Mouse (Mus musculus) hematopoietic stem cell, adult 5-6 weeks (primary cell): ENCODE measurements around the gene Wipf3. TPM values are rescaled to one million over a fixed set of nuclear protein-coding genes. Genes with fewer than 3 reads are reported as not detected.

ENCODE experiments used
- ATAC-seq, 2 experiments: fragments of 125-278 bp in 1 of 2; replicated peaks in 1 of 2; 2 replicates each; pipeline ENCODE4 v1.8.0; 2016 to 2017; ENCODE audit warnings: inconsistent platforms in 2 of 2, mild to moderate bottlenecking in 2 of 2, moderate number of reproducible peaks in 2 of 2, low read depth in 1 of 2, moderate TSS enrichment in 1 of 2; ENCODE audit not compliant: low FRiP score in 2 of 2, poor library complexity in 2 of 2, severe bottlenecking in 2 of 2, insufficient read depth in 1 of 2, low TSS enrichment in 1 of 2
- total RNA-seq: library from RNA; stranded (forward); fragments of 172-1452, 232-1000 nt; gene quantifications from 2 replicates; pipeline ENCODE4 v1.2.3, GENCODE M21; 2017

The Wipf3 gene
- total RNA-seq, 1 experiment from 2014 or later, result not detected

GRCm38 (mm10) chr6:54462766-54463165 lies 33.4 kb downstream of the Wipf3 start:
- ATAC-seq, result no peak

- no peak for ATAC-seq
Measured at GRCm38 (mm10) chr6:54463701-54464458, 34.5 kb downstream of the Wipf3 start.

GRCm38 (mm10) chr6:54464926-54465325 lies 35.5 kb downstream of the Wipf3 start:
- ATAC-seq, result no peak

GRCm38 (mm10) chr6:54467371-54467770 lies 38.0 kb downstream of the Wipf3 start:
- no peak for ATAC-seq

DNA sequence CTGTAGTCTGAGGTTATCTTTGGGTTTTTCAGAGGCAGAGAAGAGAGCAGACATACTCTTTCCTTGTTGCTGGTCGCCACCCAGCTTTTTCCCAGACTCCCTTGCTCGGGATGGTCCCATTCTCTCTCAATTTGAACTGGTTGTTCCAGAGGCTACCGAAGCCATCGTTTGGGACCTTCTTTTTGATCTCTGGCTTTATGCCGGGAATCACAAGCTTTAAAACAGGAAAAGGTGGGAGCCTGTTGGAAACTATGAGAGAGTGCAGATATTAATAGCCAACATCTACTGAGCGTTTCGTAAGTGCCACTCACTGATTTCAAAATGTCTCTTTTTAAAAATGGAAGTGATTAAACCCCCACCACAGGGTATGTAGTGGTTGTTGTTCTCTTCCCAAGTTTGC lies 42.5 kb downstream of the Wipf3 start:
- no peak for ATAC-seq

- ATAC-seq, result no peak
Measured at GRCm38 (mm10) chr6:54472846-54473715, 43.7 kb downstream of the Wipf3 start.

DNA sequence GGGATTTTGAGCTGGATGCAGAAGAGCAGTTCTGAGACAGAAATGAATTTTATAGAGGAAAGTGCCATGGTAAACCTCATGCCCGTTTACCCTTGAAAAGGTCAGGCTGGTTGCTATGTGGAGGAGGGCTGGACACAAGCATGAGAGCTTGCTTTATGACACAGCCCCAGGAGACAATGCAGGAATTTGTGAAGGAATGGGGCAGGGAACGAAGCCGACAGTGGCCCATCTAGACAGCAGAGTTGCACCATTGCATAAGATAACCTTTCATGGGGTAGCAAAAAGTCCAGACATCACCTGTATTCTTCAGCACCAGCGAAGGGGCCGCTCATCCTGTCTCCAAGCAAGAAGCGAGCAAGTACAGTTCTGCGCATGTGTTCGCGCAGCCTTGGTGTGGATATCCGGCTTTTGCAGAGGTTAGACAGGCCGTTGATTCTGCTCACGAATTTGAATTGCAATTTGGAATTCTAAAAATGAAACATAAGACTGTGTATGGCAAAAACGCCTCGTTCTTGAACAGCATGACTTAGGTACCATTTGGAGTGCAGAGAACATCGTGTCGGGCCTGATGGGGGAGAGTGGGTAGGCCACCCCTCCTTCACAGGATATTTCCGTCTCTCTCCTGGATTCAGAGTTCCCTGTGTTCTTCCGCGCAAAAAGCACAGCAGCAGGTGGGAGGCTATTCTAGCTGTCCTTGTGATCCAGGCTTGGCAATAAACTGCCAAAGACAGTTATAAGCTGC lies 46.7 kb downstream of the Wipf3 start:
- ATAC-seq, result no peak

GRCm38 (mm10) chr6:54478646-54479324 lies 49.4 kb downstream of the Wipf3 start:
- no peak for ATAC-seq

GRCm38 (mm10) chr6:54481390-54482112 lies 52.1 kb downstream of the Wipf3 start:
- ATAC-seq, result no peak

GRCm38 (mm10) chr6:54485000-54485399 lies 55.6 kb downstream of the Wipf3 start:
- ATAC-seq, result no peak

DNA sequence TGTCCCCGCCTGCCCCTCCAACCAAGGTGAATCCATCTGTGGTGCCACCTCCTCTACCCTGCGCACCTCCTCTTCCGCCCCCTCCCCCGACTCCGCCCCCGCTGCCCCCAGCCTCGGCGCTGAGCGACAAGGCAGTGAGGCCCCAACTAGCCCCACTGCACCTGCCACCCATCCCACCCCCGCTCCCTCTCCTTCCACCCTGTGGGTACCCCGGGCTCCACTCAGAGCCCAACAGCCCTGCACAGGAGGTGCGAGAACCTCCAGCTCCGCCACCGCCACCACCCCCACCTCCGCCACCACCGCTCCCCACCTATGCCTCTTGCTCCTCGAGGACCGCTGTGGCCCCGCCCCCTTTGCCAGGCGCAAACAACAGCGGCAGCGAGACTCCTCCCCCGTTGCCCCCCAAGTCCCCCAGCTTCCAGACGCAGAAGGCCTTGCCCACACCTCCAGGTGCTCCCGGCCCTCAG lies 56.1 kb downstream of the Wipf3 start:
- peak in 1 of 2 experiments; percentile 21; a peak in 1 of 4 replicates for ATAC-seq

GRCm38 (mm10) chr6:54485973-54486569 lies 56.7 kb downstream of the Wipf3 start:
- ATAC-seq, result no peak

GRCm38 (mm10) chr6:54491074-54491473 lies 61.7 kb downstream of the Wipf3 start:
- no peak for ATAC-seq

GRCm38 (mm10) chr6:54494097-54494496 lies 64.7 kb downstream of the Wipf3 start:
- ATAC-seq, result no peak

GRCm38 (mm10) chr6:54494612-54495398 lies 65.4 kb downstream of the Wipf3 start:
- no peak for ATAC-seq

- ATAC-seq, result no peak
Measured at GRCm38 (mm10) chr6:54496214-54496613, 66.8 kb downstream of the Wipf3 start.
